Mouse (Mus musculus) brown adipose tissue, adult 24 weeks (tissue): ENCODE data around the gene Man2a2. TPM values are rescaled to one million over a fixed set of nuclear protein-coding genes. Genes with fewer than 3 reads are reported as not detected.
A peak's percentile ranks its signal among the peaks of the same experiment; 100 is the strongest.

Experiments
- H3K27ac ChIP-seq: fragments of 200-500 bp; replicated peaks from 2 replicates; pipeline ENCODE4 v1.5.1; 2012; ENCODE audit warnings: low read depth, mild to moderate bottlenecking, low read length
- H3K4me1 ChIP-seq: fragments of 200-500 bp; 2 replicates; pipeline ENCODE4 v1.6.1; 2012; ENCODE audit warnings: low read length, mixed read lengths; ENCODE audit not compliant: control insufficient read depth, insufficient read depth, insufficient read length
- H3K4me3 ChIP-seq: fragments of 200-500 bp; 2 replicates; pipeline ENCODE4 v1.5.1; 2012; ENCODE audit warnings: low read depth, mild to moderate bottlenecking, low read length, moderate library complexity; ENCODE audit not compliant: insufficient read depth
- polyA plus RNA-seq: library from polyadenylated mRNA; stranded (reverse); fragments of >200 nt; gene quantifications from 2 replicates; pipeline ENCODE4 v1.2.4, GENCODE M21; 2012; ENCODE audit not compliant: missing spikeins, insufficient read depth, insufficient read length

Man2a2 gene
- polyA plus RNA-seq, 1 experiment, result 65.8 TPM

- Histone ChIP-seq H3K4me3 (peak overlapping the region; percentile 81), H3K4me1 (peaks cover 2% of the 10 kb centered on the region; the same call in 1 of the 2 replicates), H3K27ac (no peak overlapping the region)
Observed at GRCm38 (mm10) chr7:80323336-80323735, 47.8 kb downstream of the Man2a2 start.

DNA sequence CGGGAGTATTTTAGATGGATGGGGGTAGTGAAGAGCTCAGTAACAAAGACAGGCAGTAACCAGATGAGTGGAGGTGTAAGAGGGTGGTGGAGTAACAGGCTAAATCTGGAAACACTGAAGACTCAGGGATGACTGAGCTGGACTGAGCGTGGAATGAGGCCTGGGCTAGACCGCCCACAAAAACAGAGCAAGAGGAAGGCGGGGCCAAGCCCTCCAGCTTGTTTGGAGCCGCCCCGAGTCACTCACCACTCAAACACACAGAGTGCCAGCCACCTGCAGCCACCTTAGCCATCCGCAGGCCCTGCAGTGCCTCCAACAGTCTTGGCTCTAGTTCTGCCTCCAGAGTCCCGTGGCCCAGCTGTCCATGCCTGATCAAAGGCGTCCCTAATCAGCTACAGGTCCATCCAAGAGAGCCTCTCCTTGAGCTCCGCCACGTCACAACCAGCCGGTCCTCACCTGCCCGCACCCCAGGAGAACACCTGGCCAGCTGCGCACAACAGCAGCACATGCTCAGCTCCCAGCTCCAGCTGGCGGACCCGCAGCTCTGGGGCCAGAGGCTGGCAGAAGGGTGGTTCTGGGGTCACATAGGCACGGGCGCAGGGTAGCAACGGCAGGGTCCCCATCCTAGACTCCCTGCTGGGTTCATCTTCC is 51.2 kb downstream of the Man2a2 start:
- Histone ChIP-seq H3K4me3 (no peak overlapping the region), H3K27ac (no peak overlapping the region), H3K4me1 (peaks cover 2% of the 10 kb centered on the region; the same call in 1 of the 2 replicates)

DNA sequence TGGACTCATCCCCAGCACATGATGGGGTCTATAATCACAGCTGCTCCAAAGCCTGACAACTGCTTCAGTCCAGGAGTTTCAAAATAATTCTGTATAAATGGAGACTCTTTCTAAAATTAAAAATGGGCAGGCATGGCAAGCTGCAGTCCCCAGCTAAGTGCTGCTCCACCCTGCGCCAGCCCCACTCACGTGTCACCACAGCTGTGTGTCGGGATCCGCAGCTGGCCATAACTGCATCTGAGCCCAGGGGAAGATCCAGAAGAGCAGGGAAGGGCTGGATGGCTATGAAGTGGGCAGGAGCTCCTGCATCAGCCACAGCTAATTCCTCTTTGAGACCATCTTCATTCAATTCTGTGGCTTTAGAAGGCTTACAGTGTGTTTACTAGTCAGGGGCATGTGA is 52.5 kb downstream of the Man2a2 start:
- no peak overlapping the region for H3K4me3 ChIP-seq
- H3K4me1 ChIP-seq, result peaks cover 2% of the 10 kb centered on the region; the same call in 1 of the 2 replicates
- H3K27ac ChIP-seq, result no peak overlapping the region

DNA sequence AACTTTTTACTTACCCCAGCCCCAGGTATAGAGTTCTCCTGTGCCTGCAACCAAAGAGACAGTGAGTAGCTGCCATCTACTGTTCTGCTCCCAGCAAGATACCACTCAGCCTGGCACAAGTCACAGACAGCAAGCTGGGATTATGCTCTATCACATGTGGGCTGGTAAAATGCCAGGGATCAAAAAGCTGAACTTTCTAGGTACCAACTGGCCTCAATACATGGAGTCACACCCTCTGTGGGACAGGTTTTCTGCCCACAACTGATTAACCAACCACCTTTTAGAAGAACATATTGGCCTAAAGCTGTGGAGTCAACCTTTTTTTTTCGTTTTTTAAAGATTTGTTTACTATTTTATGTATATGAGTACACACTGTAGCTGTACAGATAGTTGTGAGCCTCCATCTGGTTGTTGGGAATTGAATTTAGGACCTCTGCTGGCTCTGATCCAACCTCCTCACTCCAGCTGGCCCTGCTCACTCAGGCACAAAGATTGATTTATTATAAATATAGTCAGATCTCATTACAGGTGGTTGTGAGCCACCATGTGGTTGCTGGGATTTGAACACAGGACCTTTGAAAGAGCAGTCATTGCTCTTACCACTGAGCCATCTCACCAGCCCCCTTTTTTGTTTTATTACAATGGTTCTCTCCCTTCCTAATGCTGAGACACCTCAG is 53.6 kb downstream of the Man2a2 start:
- H3K4me1 ChIP-seq, result no peaks in the 10 kb centered on the region
- no peak overlapping the region for H3K4me3 ChIP-seq
- H3K27ac ChIP-seq, result no peak overlapping the region

DNA sequence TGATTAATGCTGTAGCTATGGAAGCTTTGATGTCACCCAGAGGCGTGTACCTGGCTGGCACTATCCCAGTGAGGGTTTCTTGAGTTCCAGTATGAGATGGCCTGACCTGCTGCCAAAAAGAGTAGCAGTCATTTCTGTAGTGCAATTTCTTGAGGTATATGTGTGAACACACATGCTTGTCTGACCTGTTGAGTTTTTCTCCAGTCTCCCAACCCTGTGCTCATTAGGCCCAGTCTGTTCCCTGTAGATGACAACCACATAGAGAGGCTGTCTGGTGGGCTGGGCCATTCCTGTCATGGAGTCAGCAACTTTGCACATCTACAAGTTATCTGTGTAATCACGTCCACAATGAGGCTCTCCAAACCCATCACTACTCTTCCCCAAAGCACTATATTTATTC is 55.4 kb downstream of the Man2a2 start:
- Histone ChIP-seq H3K27ac (no peak overlapping the region), H3K4me1 (no peaks in the 10 kb centered on the region), H3K4me3 (no peak overlapping the region)

DNA sequence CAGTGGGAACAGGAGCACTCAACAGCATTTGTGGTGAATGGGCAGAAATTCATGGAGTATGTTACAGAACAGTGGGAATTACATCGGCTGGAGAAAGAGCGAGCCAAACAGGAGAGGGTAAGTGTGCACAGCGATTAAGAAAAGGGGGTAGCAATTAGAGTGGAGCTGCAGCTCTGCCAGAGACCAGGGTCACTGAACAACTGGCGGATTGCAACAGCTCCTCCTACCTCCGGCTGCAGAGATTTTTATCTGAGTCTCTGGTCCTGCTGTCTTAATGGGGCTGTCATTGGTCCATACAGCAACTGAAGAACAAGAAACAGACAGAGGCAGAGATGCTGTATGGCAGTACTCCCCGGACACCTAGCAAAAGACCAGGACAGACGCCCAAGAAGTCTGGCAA is 60.4 kb downstream of the Man2a2 start:
- Histone ChIP-seq H3K4me3 (no peak overlapping the region), H3K27ac (no peak overlapping the region), H3K4me1 (no peaks in the 10 kb centered on the region)

- no peaks in the 10 kb centered on the region for H3K4me1 ChIP-seq
- no peak overlapping the region for H3K27ac ChIP-seq
- H3K4me3 ChIP-seq, result no peak overlapping the region
Observed at GRCm38 (mm10) chr7:80307766-80308165, 63.4 kb downstream of the Man2a2 start.

GRCm38 (mm10) chr7:80301522-80301921 is 69.7 kb downstream of the Man2a2 start:
- Histone ChIP-seq H3K27ac (no peak overlapping the region), H3K4me3 (no peak overlapping the region), H3K4me1 (no peaks in the 10 kb centered on the region)

DNA sequence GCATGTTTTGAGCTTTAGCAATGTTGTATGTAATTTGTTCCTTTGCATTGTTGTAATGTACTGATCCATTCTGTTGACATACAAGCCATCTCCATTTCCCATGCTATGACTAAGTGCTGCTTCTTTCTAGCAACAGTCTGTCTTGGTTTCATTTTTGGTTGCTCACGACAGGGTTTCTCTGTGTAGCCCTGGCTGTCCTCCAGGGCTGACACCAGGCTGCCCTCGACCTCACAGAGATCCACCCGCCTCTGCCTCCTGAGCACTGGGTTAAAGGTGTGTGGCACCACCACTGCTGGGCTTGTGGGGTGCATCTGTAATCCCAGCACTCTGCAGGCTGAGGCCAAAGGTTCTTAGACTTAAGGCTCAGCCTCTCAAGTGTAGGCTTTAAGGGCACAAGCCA is 71.6 kb downstream of the Man2a2 start:
- Histone ChIP-seq H3K4me3 (no peak overlapping the region), H3K4me1 (no peaks in the 10 kb centered on the region), H3K27ac (no peak overlapping the region)

Other genes starting within 250 kb of the Man2a2 start
- gene Sema4b, start 184.5 kb downstream of the Man2a2 start, polyA plus RNA-seq, result 13.1 and 15.1 TPM in 2 replicates
- 56.7 and 63.4 TPM in 2 replicates for gene Cib1, start 138.6 kb downstream of the Man2a2 start, polyA plus RNA-seq
- gene Gdpgp1, start 138.5 kb downstream of the Man2a2 start, polyA plus RNA-seq, result 0.71 and 2.9 TPM in 2 replicates
- not detected in 2 replicates for gene Ttll13, start 125.0 kb downstream of the Man2a2 start, polyA plus RNA-seq
- gene Ngrn, start 110.2 kb downstream of the Man2a2 start, polyA plus RNA-seq, result 26.1 and 27.5 TPM in 2 replicates
- gene Vps33b, start 101.7 kb downstream of the Man2a2 start, polyA plus RNA-seq, result 4.1 and 6.4 TPM in 2 replicates
- gene Prc1, start 76.9 kb downstream of the Man2a2 start, polyA plus RNA-seq, result 1.3 TPM in 1 of 2 replicates, not detected in the other
- 3.7 and 7.2 TPM in 2 replicates for gene Rccd1, start 46.9 kb downstream of the Man2a2 start, polyA plus RNA-seq
- gene Unc45a, start 30.4 kb downstream of the Man2a2 start, polyA plus RNA-seq, result 12.8 and 19.7 TPM in 2 replicates
- gene Hddc3, start 28.3 kb downstream of the Man2a2 start, polyA plus RNA-seq, result 35.2 and 35.6 TPM in 2 replicates
- gene Fes, start 16.6 kb upstream of the Man2a2 start, polyA plus RNA-seq, result 5.6 and 5.8 TPM in 2 replicates
- gene Furin, start 34.1 kb upstream of the Man2a2 start, polyA plus RNA-seq, result 46.7 and 50.2 TPM in 2 replicates
- 1.2 and 2.1 TPM in 2 replicates for gene Blm, start 163.7 kb upstream of the Man2a2 start, polyA plus RNA-seq